Mouse (Mus musculus): ENCODE results near the gene Muc13. TPM values are rescaled to one million over a fixed set of nuclear protein-coding genes. Genes with fewer than 3 reads are reported as not detected.

Muc13 gene
- total and polyA plus RNA-seq, 3 experiments = 0.33 TPM; not detected in 2

DNA sequence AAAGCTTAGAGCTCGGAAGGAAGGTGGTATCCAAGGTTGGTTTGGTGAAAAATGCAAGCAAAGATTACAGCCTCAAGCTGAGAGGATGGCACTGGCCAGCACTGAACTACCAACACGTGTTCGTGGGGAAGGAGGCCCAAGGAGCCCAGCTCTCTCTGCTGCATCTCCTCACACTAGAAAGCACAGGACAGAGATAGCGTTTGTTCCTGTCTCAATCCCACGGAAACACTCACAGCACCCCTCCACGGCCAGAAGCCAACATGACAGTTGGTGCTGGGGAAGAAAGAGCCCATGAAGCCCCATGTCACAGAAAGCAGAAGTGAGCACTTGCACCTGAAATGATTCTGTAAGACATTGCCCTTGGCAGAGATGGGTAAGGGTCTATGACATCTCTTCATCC lies 37.4 kb upstream of the Muc13 start:
- Histone ChIP-seq H3K4me3 (no peak overlapping the region), H3K36me3 (ENCODE audit: control insufficient read depth, insufficient read depth, low read length) (peaks cover 23% of the 10 kb centered on the region)
- 58% methylated on average over 6 of the region's 6 CpGs for WGBS

DNA sequence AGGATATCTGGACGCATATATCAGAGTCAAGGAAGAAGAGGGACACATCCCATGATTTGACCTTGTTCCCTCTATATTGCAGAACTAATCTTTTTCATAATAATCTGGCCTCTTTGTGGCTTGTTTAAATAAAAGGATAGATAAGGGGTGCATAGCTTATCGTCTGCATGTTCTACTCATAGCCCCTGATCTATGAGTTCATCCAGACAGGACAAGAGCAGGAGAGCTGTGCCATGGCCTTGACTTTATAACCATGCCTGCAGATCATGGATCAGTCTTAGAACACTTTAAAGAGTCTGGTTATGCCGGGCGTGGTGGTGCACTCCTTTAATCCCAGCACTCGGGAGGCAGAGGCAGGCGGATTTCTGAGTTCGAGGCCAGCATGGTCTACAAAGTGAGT lies 34.6 kb upstream of the Muc13 start:
- H3K79me2 ChIP-seq (replicated peaks; ENCODE audit: control insufficient read depth, insufficient read depth, low read length) = no peaks in the 10 kb centered on the region
- H3K36me3 ChIP-seq (ENCODE audit: control insufficient read depth, insufficient read depth, low read length) = peaks cover 24% of the 10 kb centered on the region
- H3K27ac ChIP-seq = no peak overlapping the region
- DNase-seq = no peak
- WGBS = 90% methylated on average over 7 of the region's 7 CpGs
- intact Hi-C loops (cut with DNase I) = no loop called here
- no peak overlapping the region for H3K4me3 ChIP-seq
- no peaks in the 10 kb centered on the region; the same call in none of the 2 replicates for H3K4me1 ChIP-seq (ENCODE audit: control insufficient read depth, insufficient read depth, low read length)
- H3K27me3 ChIP-seq (ENCODE audit: control insufficient read depth, insufficient read depth, low read length) = no peaks in the 10 kb centered on the region
- TF ChIP-seq POLR2A (IDR thresholded peaks at IDR 0.05; ENCODE audit: insufficient read depth, low read depth, low read length) (no peak), CTCF (IDR thresholded peaks at IDR 0.05) (no peak), EP300 (IDR thresholded peaks at IDR 0.05; ENCODE audit: insufficient read depth, low read depth, low read length) (no peak)
- no peak overlapping the region for H3K9ac ChIP-seq (ENCODE audit: low read depth, low read length)

More for the DNA sequence above, 37.4 kb upstream of the Muc13 start:
- no peaks in the 10 kb centered on the region for H3K79me2 ChIP-seq (replicated peaks; ENCODE audit: control insufficient read depth, insufficient read depth, low read length)
- intact Hi-C loops (cut with DNase I) = no loop called here
- H3K27ac ChIP-seq = no peak overlapping the region
- no peak for DNase-seq
- peaks cover 2% of the 10 kb centered on the region; the same call in 1 of the 2 replicates for H3K4me1 ChIP-seq (ENCODE audit: control insufficient read depth, insufficient read depth, low read length)
- H3K27me3 ChIP-seq (ENCODE audit: control insufficient read depth, insufficient read depth, low read length) = no peaks in the 10 kb centered on the region
- H3K9ac ChIP-seq (ENCODE audit: low read depth, low read length) = no peak overlapping the region
- TF ChIP-seq POLR2A (IDR thresholded peaks at IDR 0.05; ENCODE audit: insufficient read depth, low read depth, low read length) = no peak
- no peak for TF ChIP-seq CTCF (IDR thresholded peaks at IDR 0.05)
- no peak for TF ChIP-seq EP300 (IDR thresholded peaks at IDR 0.05; ENCODE audit: insufficient read depth, low read depth, low read length)

DNA sequence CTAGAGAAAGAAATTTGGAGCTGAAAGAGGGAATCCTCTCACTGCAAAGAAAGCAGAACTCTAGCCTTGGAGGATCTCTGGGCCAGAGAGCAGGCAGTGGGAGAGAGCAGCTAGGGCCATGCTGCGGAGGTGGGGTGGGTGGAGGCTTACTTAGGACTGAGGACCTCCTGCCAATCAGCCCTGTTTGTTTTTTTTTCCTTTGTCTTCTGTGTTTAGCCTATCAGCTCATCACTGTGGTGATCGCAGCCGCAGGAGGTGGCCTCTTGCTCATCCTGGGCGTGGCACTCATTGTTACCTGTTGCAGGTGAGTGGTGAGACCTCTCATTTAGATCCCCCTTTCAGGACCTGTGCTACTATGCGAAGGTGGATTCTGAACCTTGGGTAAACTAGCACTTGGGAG lies 33.3 kb upstream of the Muc13 start:
- Histone ChIP-seq H3K79me2 (replicated peaks; ENCODE audit: control insufficient read depth, insufficient read depth, low read length) (no peaks in the 10 kb centered on the region), H3K36me3 (ENCODE audit: control insufficient read depth, insufficient read depth, low read length) (peaks cover 24% of the 10 kb centered on the region), H3K4me1 (ENCODE audit: control insufficient read depth, insufficient read depth, low read length) (no peaks in the 10 kb centered on the region; the same call in none of the 2 replicates), H3K4me3 (no peak overlapping the region), H3K27me3 (ENCODE audit: control insufficient read depth, insufficient read depth, low read length) (no peaks in the 10 kb centered on the region), H3K9ac (ENCODE audit: low read depth, low read length) (no peak overlapping the region), H3K27ac (no peak overlapping the region)
- no peak for TF ChIP-seq CTCF (IDR thresholded peaks at IDR 0.05)
- no peak for TF ChIP-seq EP300 (IDR thresholded peaks at IDR 0.05; ENCODE audit: insufficient read depth, low read depth, low read length)
- 69% methylated on average over 5 of the region's 5 CpGs for WGBS
- intact Hi-C loops (cut with DNase I) = no loop called here
- DNase-seq = no peak

DNA sequence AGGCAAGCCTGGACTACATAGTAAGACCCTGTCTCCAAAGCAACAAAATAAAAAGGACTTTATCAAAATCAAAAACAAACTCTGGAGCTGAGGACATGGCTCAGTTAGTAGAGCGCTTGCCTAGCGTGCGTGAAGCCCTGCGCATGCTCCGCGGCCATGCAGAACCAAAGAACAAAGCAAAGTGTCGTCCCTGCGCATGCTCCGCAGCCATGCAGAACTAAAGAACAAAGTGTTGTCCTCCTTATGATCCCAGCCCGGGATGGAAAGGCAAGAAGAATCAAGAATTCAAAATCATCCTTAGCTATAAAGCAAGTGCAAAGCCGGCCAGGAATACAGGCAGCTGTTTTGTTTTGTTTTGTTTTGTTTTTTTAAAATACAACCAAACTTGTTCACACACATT lies 32.8 kb upstream of the Muc13 start:
- Histone ChIP-seq H3K27ac (no peak overlapping the region; the same call in 1 of the 2 replicates), H3K36me3 (ENCODE audit: control insufficient read depth, insufficient read depth, low read length) (peaks cover 24% of the 10 kb centered on the region), H3K27me3 (ENCODE audit: control insufficient read depth, insufficient read depth, low read length) (no peaks in the 10 kb centered on the region), H3K4me1 (ENCODE audit: control insufficient read depth, insufficient read depth, low read length) (no peaks in the 10 kb centered on the region; the same call in none of the 2 replicates), H3K9ac (ENCODE audit: low read depth, low read length) (no peak overlapping the region), H3K79me2 (replicated peaks; ENCODE audit: control insufficient read depth, insufficient read depth, low read length) (no peaks in the 10 kb centered on the region), H3K4me3 (no peak overlapping the region)
- WGBS = 80% methylated on average over 11 of the region's 11 CpGs
- DNase-seq = no peak
- TF ChIP-seq EP300 (IDR thresholded peaks at IDR 0.05; ENCODE audit: insufficient read depth, low read depth, low read length) = no peak
- TF ChIP-seq CTCF (IDR thresholded peaks at IDR 0.05) = no peak
- no peak for TF ChIP-seq POLR2A (IDR thresholded peaks at IDR 0.05; ENCODE audit: insufficient read depth, low read depth, low read length)
- intact Hi-C loops (cut with DNase I) = no loop called here

DNA sequence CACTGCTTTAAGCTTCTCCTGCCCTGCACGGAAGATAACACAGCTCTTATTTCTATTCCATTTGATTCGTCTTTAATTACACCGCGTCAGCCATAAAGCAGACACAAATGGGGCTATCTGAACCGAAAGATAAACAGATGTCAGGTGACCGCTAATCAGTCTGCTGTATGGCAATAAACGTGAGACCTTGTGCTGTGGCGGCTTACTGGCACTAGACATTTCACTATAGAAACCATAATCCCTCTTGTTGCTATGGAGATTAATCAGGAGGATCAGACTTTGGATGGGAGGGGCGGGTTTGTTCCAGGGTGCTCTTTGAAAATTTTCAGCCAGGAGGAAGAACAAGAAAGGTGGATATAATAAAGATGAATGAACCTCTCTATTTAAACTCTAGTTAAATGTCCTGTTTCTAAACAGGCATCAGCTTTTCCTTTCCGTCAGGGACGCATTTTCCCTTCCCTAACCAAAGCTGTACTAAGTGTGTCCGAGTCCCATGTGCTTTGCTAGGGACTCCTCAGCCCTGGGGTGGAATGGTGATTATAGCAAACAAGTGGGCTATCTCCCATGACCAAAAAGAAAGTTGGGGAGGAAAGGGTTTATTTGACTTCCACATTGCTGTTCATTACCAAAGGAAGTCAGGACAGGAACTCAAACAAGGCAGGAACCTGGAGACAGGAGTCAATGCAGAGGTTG lies 29.2 kb upstream of the Muc13 start:
- no peak for DNase-seq
- intact Hi-C loops (cut with DNase I) = no loop called here
- WGBS = 84% methylated on average over 12 of the region's 12 CpGs
- H3K36me3 ChIP-seq (ENCODE audit: control insufficient read depth, insufficient read depth, low read length) = peaks cover 16% of the 10 kb centered on the region
- H3K4me3 ChIP-seq = no peak overlapping the region
- H3K27ac ChIP-seq = no peak overlapping the region
- no peaks in the 10 kb centered on the region; the same call in none of the 2 replicates for H3K4me1 ChIP-seq (ENCODE audit: control insufficient read depth, insufficient read depth, low read length)
- no peak for TF ChIP-seq CTCF (IDR thresholded peaks at IDR 0.05)
- TF ChIP-seq POLR2A (IDR thresholded peaks at IDR 0.05; ENCODE audit: insufficient read depth, low read depth, low read length) = no peak
- TF ChIP-seq EP300 (IDR thresholded peaks at IDR 0.05; ENCODE audit: insufficient read depth, low read depth, low read length) = no peak
- no peaks in the 10 kb centered on the region for H3K79me2 ChIP-seq (replicated peaks; ENCODE audit: control insufficient read depth, insufficient read depth, low read length)
- H3K27me3 ChIP-seq (ENCODE audit: control insufficient read depth, insufficient read depth, low read length) = no peaks in the 10 kb centered on the region
- H3K9ac ChIP-seq (ENCODE audit: low read depth, low read length) = no peak overlapping the region

DNA sequence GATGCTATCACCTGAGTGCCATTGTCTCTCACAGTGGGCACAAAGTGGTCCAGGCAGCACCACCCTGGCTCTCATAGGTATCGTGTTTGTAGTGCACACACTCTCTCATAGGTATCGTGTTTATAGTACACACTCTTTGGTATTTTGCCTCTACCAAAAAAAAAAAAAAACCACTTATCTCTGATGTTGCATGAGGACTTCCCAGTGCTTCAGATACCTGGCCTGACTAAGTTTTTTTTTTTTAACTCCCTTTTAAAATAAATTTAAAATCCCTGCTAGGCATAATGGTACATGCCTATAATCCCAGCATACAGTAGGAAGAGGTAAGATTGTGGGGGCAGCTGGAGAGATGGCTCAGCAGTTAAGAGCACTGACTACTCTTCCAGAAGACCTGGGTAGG lies 28.4 kb upstream of the Muc13 start:
- peaks cover 13% of the 10 kb centered on the region for H3K36me3 ChIP-seq (ENCODE audit: control insufficient read depth, insufficient read depth, low read length)
- H3K9ac ChIP-seq (ENCODE audit: low read depth, low read length) = no peak overlapping the region
- H3K27ac ChIP-seq = no peak overlapping the region
- H3K27me3 ChIP-seq (ENCODE audit: control insufficient read depth, insufficient read depth, low read length) = no peaks in the 10 kb centered on the region
- WGBS = 90% methylated on average over 2 of the region's 2 CpGs
- no peak for DNase-seq
- TF ChIP-seq CTCF (IDR thresholded peaks at IDR 0.05) (no peak), EP300 (IDR thresholded peaks at IDR 0.05; ENCODE audit: insufficient read depth, low read depth, low read length) (no peak), POLR2A (IDR thresholded peaks at IDR 0.05; ENCODE audit: insufficient read depth, low read depth, low read length) (no peak)
- H3K4me1 ChIP-seq (ENCODE audit: control insufficient read depth, insufficient read depth, low read length) = no peaks in the 10 kb centered on the region; the same call in none of the 2 replicates
- no peaks in the 10 kb centered on the region for H3K79me2 ChIP-seq (replicated peaks; ENCODE audit: control insufficient read depth, insufficient read depth, low read length)
- H3K4me3 ChIP-seq = no peak overlapping the region
- intact Hi-C loops (cut with DNase I) = no loop called here
